Mouse (Mus musculus): ENCODE data around the gene Scd1. TPM values are rescaled to one million over a fixed set of nuclear protein-coding genes. Genes with fewer than 3 reads are reported as not detected.

Scd1 gene
- total and polyA plus RNA-seq, 3 experiments: 225 to 314 (median 244) TPM

DNA sequence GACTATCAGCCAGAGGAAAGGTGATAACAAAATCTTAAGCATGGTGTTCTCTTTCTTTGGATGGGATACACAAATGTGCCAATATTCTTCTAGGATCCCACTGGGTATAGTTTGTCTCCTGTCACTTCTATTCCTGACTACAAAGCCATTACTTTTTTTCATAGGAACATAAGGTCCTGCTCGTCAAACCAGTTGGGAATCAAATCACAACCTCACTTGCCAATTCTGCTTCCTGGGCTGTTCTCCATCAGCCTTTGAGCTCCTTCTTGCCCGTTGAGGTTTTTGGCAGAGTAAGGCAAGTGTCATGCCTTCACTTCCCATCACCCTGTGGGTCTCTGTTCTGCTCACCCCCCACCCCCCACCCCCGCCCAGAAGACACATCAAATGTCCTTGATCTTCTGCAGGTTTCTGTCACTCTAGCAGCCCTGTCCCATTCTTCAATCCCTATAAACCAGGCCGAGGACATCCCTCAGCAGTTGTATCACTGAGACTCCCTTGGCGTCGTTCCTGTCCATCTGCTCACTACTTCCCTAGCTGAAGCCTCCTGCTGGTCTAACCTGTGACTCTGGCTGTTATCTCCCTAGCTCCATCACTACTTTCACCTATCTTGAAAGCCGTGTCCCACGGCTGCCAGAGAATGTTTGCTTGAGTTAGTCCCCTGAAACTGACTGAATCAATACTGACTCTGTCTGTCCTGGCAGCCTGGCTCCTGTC, 7.0 kb downstream of the Scd1 start:
- Histone ChIP-seq H3K4me2 (ENCODE audit: insufficient read depth, low read depth, poor library complexity, severe bottlenecking) (no peak overlapping the region), H3K79me2 (replicated peaks; ENCODE audit: control insufficient read depth, extremely low read depth, insufficient read depth, poor library complexity, severe bottlenecking) (peaks cover 28% of the 10 kb centered on the region), H3K4me1 (ENCODE audit: control insufficient read depth in 1 of 2, insufficient read depth in 2 of 2) (peaks cover 8 to 90% of the 10 kb centered on the region in 2 experiments), H3K9ac (ENCODE audit: insufficient read depth, low read depth) (no peak overlapping the region), H3K27me3 (replicated peaks) (no peaks in the 10 kb centered on the region), H3K36me3 (replicated peaks in 1 of 2; ENCODE audit: control insufficient read depth in 1 of 2, insufficient read depth in 1 of 2, low read length in 1 of 2) (peaks cover 86 to 97% of the 10 kb centered on the region in 2 experiments), H3K27ac (ENCODE audit: insufficient read depth, low read depth) (0 out of 2 replicates have a peak overlapping the region, but pooled peaks have one; percentile 29), H3K4me3 (replicated peaks in 1 of 3; ENCODE audit: low read depth in 2 of 3, low read length in 2 of 3, poor library complexity in 1 of 3) (no peak overlapping the region), H3K9me3 (replicated peaks; ENCODE audit: low read length) (no peaks in the 10 kb centered on the region)
- no peak for DNase-seq (ENCODE audit: extremely low read depth)
- in situ Hi-C loops (cut with MboI; ENCODE audit: low pct_ligation_motif_present, low pct_unique_long_range_greater_than_20kb, low sequenced_read_pairs) (no loop called here), dilution Hi-C loops (cut with MboI; ENCODE audit: extremely low pct_ligation_motif_present, extremely low pct_unique_long_range_greater_than_20kb, low sequenced_read_pairs) (no loop called here)
- TF ChIP-seq ZC3H11A (IDR thresholded peaks at IDR 0.05; ENCODE audit: low read depth, low read length) (no peak), ZMIZ1 (IDR thresholded peaks at IDR 0.05; ENCODE audit: low read depth, low read length) (no peak), NELFE (IDR thresholded peaks at IDR 0.05; ENCODE audit: low read depth, low read length) (no peak), ZNF384 (IDR thresholded peaks at IDR 0.05; ENCODE audit: low read depth, low read length) (no peak), MYC (IDR thresholded peaks at IDR 0.05; ENCODE audit: low read depth, low read length) (no peak), HCFC1 (IDR thresholded peaks at IDR 0.05; ENCODE audit: low read depth, low read length) (no peak)

DNA sequence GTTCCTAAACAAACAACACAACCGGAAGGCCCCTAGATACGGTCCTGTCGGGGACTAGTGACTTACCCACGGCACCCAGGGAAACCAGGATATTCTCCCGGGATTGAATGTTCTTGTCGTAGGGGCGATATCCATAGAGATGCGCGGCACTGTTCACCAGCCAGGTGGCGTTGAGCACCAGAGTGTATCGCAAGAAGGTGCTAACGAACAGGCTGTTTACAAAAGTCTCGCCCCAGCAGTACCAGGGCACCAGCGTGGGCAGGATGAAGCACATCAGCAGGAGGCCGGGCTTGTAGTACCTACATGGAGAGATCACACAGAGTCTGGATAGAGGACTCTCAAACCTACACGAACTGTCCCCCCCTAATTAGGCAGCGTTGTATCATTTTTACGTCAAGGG, 7.6 kb downstream of the Scd1 start:
- Histone ChIP-seq H3K79me2 (replicated peaks; ENCODE audit: control insufficient read depth, extremely low read depth, insufficient read depth, poor library complexity, severe bottlenecking) (peaks cover 22% of the 10 kb centered on the region), H3K4me3 (replicated peaks in 1 of 3; ENCODE audit: low read depth in 2 of 3, low read length in 2 of 3, poor library complexity in 1 of 3) (no peak overlapping the region), H3K4me2 (ENCODE audit: insufficient read depth, low read depth, poor library complexity, severe bottlenecking) (no peak overlapping the region), H3K27ac (ENCODE audit: insufficient read depth, low read depth) (no peak overlapping the region), H3K4me1 (ENCODE audit: control insufficient read depth in 1 of 2, insufficient read depth in 2 of 2) (peaks cover 8 to 90% of the 10 kb centered on the region in 2 experiments), H3K9me3 (replicated peaks; ENCODE audit: low read length) (no peaks in the 10 kb centered on the region), H3K9ac (ENCODE audit: insufficient read depth, low read depth) (no peak overlapping the region), H3K36me3 (replicated peaks in 1 of 2; ENCODE audit: control insufficient read depth in 1 of 2, insufficient read depth in 1 of 2, low read length in 1 of 2) (peaks cover 86 to 97% of the 10 kb centered on the region in 2 experiments), H3K27me3 (replicated peaks) (no peaks in the 10 kb centered on the region)
- dilution Hi-C loops (cut with MboI; ENCODE audit: extremely low pct_ligation_motif_present, extremely low pct_unique_long_range_greater_than_20kb, low sequenced_read_pairs) (no loop called here), in situ Hi-C loops (cut with MboI; ENCODE audit: low pct_ligation_motif_present, low pct_unique_long_range_greater_than_20kb, low sequenced_read_pairs) (no loop called here)
- no peak for DNase-seq (ENCODE audit: extremely low read depth)
- no peak for TF ChIP-seq ZKSCAN1 (IDR thresholded peaks at IDR 0.05; ENCODE audit: borderline replicate concordance, low read depth, low read length)
- no peak for TF ChIP-seq MYC (IDR thresholded peaks at IDR 0.05; ENCODE audit: low read depth, low read length)

GRCm38 (mm10) chr19:44396742-44397141, 10.9 kb downstream of the Scd1 start:
- Histone ChIP-seq H3K79me2 (replicated peaks; ENCODE audit: control insufficient read depth, extremely low read depth, insufficient read depth, poor library complexity, severe bottlenecking) (peaks cover 4% of the 10 kb centered on the region; the same call in 1 of the 2 replicates), H3K4me1 (ENCODE audit: control insufficient read depth in 1 of 2, insufficient read depth in 2 of 2) (peaks cover 7 to 92% of the 10 kb centered on the region in 2 experiments), H3K27ac (ENCODE audit: insufficient read depth, low read depth) (peak overlapping the region; percentile 21; the same call in 1 of the 2 replicates), H3K27me3 (replicated peaks) (no peaks in the 10 kb centered on the region), H3K4me3 (replicated peaks in 1 of 3; ENCODE audit: low read depth in 2 of 3, low read length in 2 of 3, poor library complexity in 1 of 3) (no peak overlapping the region), H3K9me3 (replicated peaks; ENCODE audit: low read length) (no peaks in the 10 kb centered on the region), H3K9ac (ENCODE audit: insufficient read depth, low read depth) (no peak overlapping the region), H3K4me2 (ENCODE audit: insufficient read depth, low read depth, poor library complexity, severe bottlenecking) (no peak overlapping the region), H3K36me3 (replicated peaks in 1 of 2; ENCODE audit: control insufficient read depth in 1 of 2, insufficient read depth in 1 of 2, low read length in 1 of 2) (peaks cover 59 to 88% of the 10 kb centered on the region in 2 experiments)
- dilution Hi-C loops (cut with MboI; ENCODE audit: extremely low pct_ligation_motif_present, extremely low pct_unique_long_range_greater_than_20kb, low sequenced_read_pairs): no loop called here
- TF ChIP-seq RCOR1 (conservative IDR thresholded peaks at IDR 0.05; ENCODE audit: low read depth, low read length) (no peak), USF2 (conservative IDR thresholded peaks at IDR 0.05; ENCODE audit: low read depth, low read length) (no peak), ETS1 (conservative IDR thresholded peaks at IDR 0.05; ENCODE audit: low read depth, low read length) (no peak), CTCF (conservative IDR thresholded peaks at IDR 0.05 in 1 of 2, IDR thresholded peaks at IDR 0.05 in 1 of 2; ENCODE audit: low read depth in 2 of 2, low read length in 2 of 2) (no peak), GABPA (IDR thresholded peaks at IDR 0.05; ENCODE audit: insufficient replicate concordance, low read depth, low read length) (no peak), ELF1 (IDR thresholded peaks at IDR 0.05; ENCODE audit: low read depth, low read length) (no peak), JUND (conservative IDR thresholded peaks at IDR 0.05; ENCODE audit: low read depth, low read length) (no peak)
- DNase-seq (ENCODE audit: extremely low read depth): no peak
- in situ Hi-C loops (cut with MboI; ENCODE audit: low pct_ligation_motif_present, low pct_unique_long_range_greater_than_20kb, low sequenced_read_pairs): no loop called here
